Mouse (Mus musculus): Measurements from ENCODE around the gene Plcb4. TPM values are rescaled to one million over a fixed set of nuclear protein-coding genes. Genes with fewer than 3 reads are reported as not detected.

The Plcb4 gene
- polyA plus RNA-seq, 1 experiment, result 37.9 TPM

GRCm38 (mm10) chr2:135811453-135812101 lies 152.8 kb downstream of the Plcb4 start:
- Histone ChIP-seq H3K4me1 (ENCODE audit: control insufficient read depth, insufficient read depth, insufficient read length, low read length) (peaks cover 16% of the 10 kb centered on the region; the same call in 1 of the 2 replicates), H3K27ac (replicated peaks; ENCODE audit: low read depth, low read length) (peak overlapping the region; percentile 56), H3K4me3 (ENCODE audit: insufficient read depth, low read depth, low read length) (no peak overlapping the region)

GRCm38 (mm10) chr2:135812701-135813246 lies 154.0 kb downstream of the Plcb4 start:
- peak overlapping the region; percentile 59 for H3K27ac ChIP-seq (replicated peaks; ENCODE audit: low read depth, low read length)
- peaks cover 16% of the 10 kb centered on the region; the same call in 1 of the 2 replicates for H3K4me1 ChIP-seq (ENCODE audit: control insufficient read depth, insufficient read depth, insufficient read length, low read length)
- no peak overlapping the region for H3K4me3 ChIP-seq (ENCODE audit: insufficient read depth, low read depth, low read length)

GRCm38 (mm10) chr2:135820691-135821090 lies 161.9 kb downstream of the Plcb4 start:
- H3K27ac ChIP-seq (replicated peaks; ENCODE audit: low read depth, low read length), result no peak overlapping the region
- H3K4me3 ChIP-seq (ENCODE audit: insufficient read depth, low read depth, low read length), result no peak overlapping the region
- peaks cover 12% of the 10 kb centered on the region for H3K4me1 ChIP-seq (ENCODE audit: control insufficient read depth, insufficient read depth, insufficient read length, low read length)

- H3K27ac ChIP-seq (replicated peaks; ENCODE audit: low read depth, low read length), result no peak overlapping the region
- H3K4me3 ChIP-seq (ENCODE audit: insufficient read depth, low read depth, low read length), result no peak overlapping the region
Observed at GRCm38 (mm10) chr2:135823690-135824089, 164.9 kb downstream of the Plcb4 start.

GRCm38 (mm10) chr2:135824757-135825156 lies 165.9 kb downstream of the Plcb4 start:
- H3K4me1 ChIP-seq (ENCODE audit: control insufficient read depth, insufficient read depth, insufficient read length, low read length), result peaks cover 29% of the 10 kb centered on the region
- H3K27ac ChIP-seq (replicated peaks; ENCODE audit: low read depth, low read length), result 0 out of 2 replicates have a peak overlapping the region, but pooled peaks have one; percentile 7
- H3K4me3 ChIP-seq (ENCODE audit: insufficient read depth, low read depth, low read length), result no peak overlapping the region

More at GRCm38 (mm10) chr2:135823690-135824089, 164.9 kb downstream of the Plcb4 start:
- peaks cover 25% of the 10 kb centered on the region for H3K4me1 ChIP-seq (ENCODE audit: control insufficient read depth, insufficient read depth, insufficient read length, low read length)

- Histone ChIP-seq H3K4me1 (ENCODE audit: control insufficient read depth, insufficient read depth, insufficient read length, low read length) (peaks cover 32% of the 10 kb centered on the region), H3K27ac (replicated peaks; ENCODE audit: low read depth, low read length) (peak overlapping the region; percentile 7), H3K4me3 (ENCODE audit: insufficient read depth, low read depth, low read length) (no peak overlapping the region)
Observed at GRCm38 (mm10) chr2:135825645-135826044, 166.8 kb downstream of the Plcb4 start.

- Histone ChIP-seq H3K4me1 (ENCODE audit: control insufficient read depth, insufficient read depth, insufficient read length, low read length) (peaks cover 32% of the 10 kb centered on the region), H3K27ac (replicated peaks; ENCODE audit: low read depth, low read length) (no peak overlapping the region), H3K4me3 (ENCODE audit: insufficient read depth, low read depth, low read length) (no peak overlapping the region)
Observed at GRCm38 (mm10) chr2:135826616-135827360, 168.0 kb downstream of the Plcb4 start.

- H3K4me3 ChIP-seq (ENCODE audit: insufficient read depth, low read depth, low read length), result no peak overlapping the region
- peaks cover 32% of the 10 kb centered on the region for H3K4me1 ChIP-seq (ENCODE audit: control insufficient read depth, insufficient read depth, insufficient read length, low read length)
- H3K27ac ChIP-seq (replicated peaks; ENCODE audit: low read depth, low read length), result peak overlapping the region; percentile 81
Observed at GRCm38 (mm10) chr2:135828446-135828845, 169.6 kb downstream of the Plcb4 start.

GRCm38 (mm10) chr2:135833743-135834142 lies 174.9 kb downstream of the Plcb4 start:
- Histone ChIP-seq H3K4me3 (ENCODE audit: insufficient read depth, low read depth, low read length) (no peak overlapping the region), H3K27ac (replicated peaks; ENCODE audit: low read depth, low read length) (no peak overlapping the region), H3K4me1 (ENCODE audit: control insufficient read depth, insufficient read depth, insufficient read length, low read length) (peaks cover 33% of the 10 kb centered on the region)

- H3K4me1 ChIP-seq (ENCODE audit: control insufficient read depth, insufficient read depth, insufficient read length, low read length), result peaks cover 31% of the 10 kb centered on the region
- H3K27ac ChIP-seq (replicated peaks; ENCODE audit: low read depth, low read length), result no peak overlapping the region
- no peak overlapping the region for H3K4me3 ChIP-seq (ENCODE audit: insufficient read depth, low read depth, low read length)
Observed at GRCm38 (mm10) chr2:135834435-135834834, 175.6 kb downstream of the Plcb4 start.

GRCm38 (mm10) chr2:135835911-135836310 lies 177.1 kb downstream of the Plcb4 start:
- Histone ChIP-seq H3K27ac (replicated peaks; ENCODE audit: low read depth, low read length) (no peak overlapping the region; the same call in 1 of the 2 replicates), H3K4me3 (ENCODE audit: insufficient read depth, low read depth, low read length) (no peak overlapping the region), H3K4me1 (ENCODE audit: control insufficient read depth, insufficient read depth, insufficient read length, low read length) (peaks cover 24% of the 10 kb centered on the region)

GRCm38 (mm10) chr2:135836426-135836825 lies 177.6 kb downstream of the Plcb4 start:
- H3K27ac ChIP-seq (replicated peaks; ENCODE audit: low read depth, low read length), result peak overlapping the region; percentile 19

GRCm38 (mm10) chr2:135837730-135838129 lies 178.9 kb downstream of the Plcb4 start:
- Histone ChIP-seq H3K4me3 (ENCODE audit: insufficient read depth, low read depth, low read length) (no peak overlapping the region), H3K4me1 (ENCODE audit: control insufficient read depth, insufficient read depth, insufficient read length, low read length) (peaks cover 24% of the 10 kb centered on the region), H3K27ac (replicated peaks; ENCODE audit: low read depth, low read length) (0 out of 2 replicates have a peak overlapping the region, but pooled peaks have one; percentile 24)

More at GRCm38 (mm10) chr2:135836426-135836825, 177.6 kb downstream of the Plcb4 start:
- Histone ChIP-seq H3K4me3 (ENCODE audit: insufficient read depth, low read depth, low read length) (no peak overlapping the region), H3K4me1 (ENCODE audit: control insufficient read depth, insufficient read depth, insufficient read length, low read length) (peaks cover 24% of the 10 kb centered on the region)

GRCm38 (mm10) chr2:135838135-135838534 lies 179.3 kb downstream of the Plcb4 start:
- Histone ChIP-seq H3K27ac (replicated peaks; ENCODE audit: low read depth, low read length) (peak overlapping the region; percentile 6; the same call in 1 of the 2 replicates), H3K4me1 (ENCODE audit: control insufficient read depth, insufficient read depth, insufficient read length, low read length) (peaks cover 26% of the 10 kb centered on the region), H3K4me3 (ENCODE audit: insufficient read depth, low read depth, low read length) (no peak overlapping the region)

- H3K4me3 ChIP-seq (ENCODE audit: insufficient read depth, low read depth, low read length), result no peak overlapping the region
- peaks cover 26% of the 10 kb centered on the region for H3K4me1 ChIP-seq (ENCODE audit: control insufficient read depth, insufficient read depth, insufficient read length, low read length)
- H3K27ac ChIP-seq (replicated peaks; ENCODE audit: low read depth, low read length), result peak overlapping the region; percentile 6
Observed at GRCm38 (mm10) chr2:135838651-135839286, 180.0 kb downstream of the Plcb4 start.
